Mouse (Mus musculus) bone marrow, adult 2 months (tissue): ENCODE data around the gene Ucn2. TPM values are rescaled to one million over a fixed set of nuclear protein-coding genes. Genes with fewer than 3 reads are reported as not detected.

Source experiments
- H3K27ac ChIP-seq: fragments of 200-500 bp; 2 replicates; pipeline ENCODE4 v1.5.1; 2012; ENCODE audit warnings: low read depth, mild to moderate bottlenecking, control low read depth, inconsistent platforms, low read length; ENCODE audit not compliant: control insufficient read depth, poor library complexity, insufficient read depth
- H3K4me1 ChIP-seq: fragments of 200-500 bp; 2 replicates; pipeline ENCODE4 v1.6.1; 2011; ENCODE audit warnings: low read length; ENCODE audit not compliant: control insufficient read depth, insufficient read depth
- H3K4me3 ChIP-seq: fragments of 200-500 bp; replicated peaks from 2 replicates; pipeline ENCODE3; 2011; ENCODE audit warnings: mild to moderate bottlenecking, low read depth, low read length, control low read depth; ENCODE audit not compliant: control insufficient read depth
- CTCF ChIP-seq: fragments of 200-500 bp; IDR thresholded peaks from 2 replicates; pipeline ENCODE4 v1.5.1; 2011; ENCODE audit warnings: low read length, control low read depth; ENCODE audit not compliant: control insufficient read depth, insufficient read depth
- POLR2A ChIP-seq: fragments of 200-500 bp; IDR thresholded peaks from 2 replicates; pipeline ENCODE4 v1.6.1; 2011; ENCODE audit warnings: low read depth, mild to moderate bottlenecking, control low read depth, low read length, borderline replicate concordance; ENCODE audit not compliant: control insufficient read depth
- WGBS: fragments of 180-500 bp; shearing (Covaris S2); methylation state at CpG from one replicate; pipeline ENCODE4 v1.1.7; 2018; 5-methylcytosine and 5-hydroxymethylcytosine counted together
- polyA plus RNA-seq: library from polyadenylated mRNA; stranded (reverse); fragments of >200 nt; gene quantifications from 2 replicates; pipeline ENCODE4 v1.2.4, GENCODE M21; 2011; ENCODE audit warnings: low replicate concordance; ENCODE audit not compliant: missing spikeins, insufficient read depth, insufficient read length

Gene Ucn2
- polyA plus RNA-seq, 1 experiment = not detected

GRCm38 (mm10) chr9:109030312-109030711 is 44.5 kb downstream of the Ucn2 start:
- Histone ChIP-seq H3K27ac (no peak overlapping the region), H3K4me3 (no peak overlapping the region), H3K4me1 (no peaks in the 10 kb centered on the region; the same call in 1 of the 2 replicates)
- TF ChIP-seq POLR2A (no peak), CTCF (no peak)
- 81% methylated on average over 3 of the region's 3 CpGs for WGBS

- WGBS = 84% methylated on average over 7 of the region's 7 CpGs
- TF ChIP-seq POLR2A (no peak), CTCF (no peak)
- Histone ChIP-seq H3K27ac (no peak overlapping the region), H3K4me1 (no peaks in the 10 kb centered on the region; the same call in 1 of the 2 replicates), H3K4me3 (no peak overlapping the region)
Observed at GRCm38 (mm10) chr9:109031001-109031400, 45.2 kb downstream of the Ucn2 start.

GRCm38 (mm10) chr9:109031686-109032085 is 45.9 kb downstream of the Ucn2 start:
- WGBS = 85% methylated on average over 8 of the region's 8 CpGs
- Histone ChIP-seq H3K4me1 (no peaks in the 10 kb centered on the region; the same call in 1 of the 2 replicates), H3K27ac (no peak overlapping the region), H3K4me3 (no peak overlapping the region)
- TF ChIP-seq CTCF (no peak), POLR2A (no peak)

- no peaks in the 10 kb centered on the region; the same call in 1 of the 2 replicates for H3K4me1 ChIP-seq
- TF ChIP-seq CTCF (no peak), POLR2A (no peak)
- H3K27ac ChIP-seq = no peak overlapping the region
- H3K4me3 ChIP-seq = no peak overlapping the region
- WGBS = 57% methylated on average over 6 of the region's 6 CpGs
Observed at GRCm38 (mm10) chr9:109032435-109032834, 46.6 kb downstream of the Ucn2 start.

Other genes with a start within 250 kb of the Ucn2 start
- 28.0 and 37.3 TPM in 2 replicates for gene Ip6k2, start 202.2 kb upstream of the Ucn2 start, polyA plus RNA-seq
- 10.0 and 13.4 TPM in 2 replicates for gene Nckipsd, start 177.6 kb upstream of the Ucn2 start, polyA plus RNA-seq
- gene Celsr3, start 159.7 kb upstream of the Ucn2 start, polyA plus RNA-seq = 5.3 and 14.9 TPM in 2 replicates
- gene Slc26a6, start 132.7 kb upstream of the Ucn2 start, polyA plus RNA-seq = 11.0 and 13.3 TPM in 2 replicates
- not detected in 2 replicates for gene Tmem89, start 71.4 kb upstream of the Ucn2 start, polyA plus RNA-seq
- 50.7 and 70.0 TPM in 2 replicates for gene Uqcrc1, start 49.4 kb upstream of the Ucn2 start, polyA plus RNA-seq
- 5.5 and 17.5 TPM in 2 replicates for gene Col7a1, start 32.4 kb upstream of the Ucn2 start, polyA plus RNA-seq
- gene Pfkfb4, start 5.8 kb downstream of the Ucn2 start, polyA plus RNA-seq = 15.4 and 35.2 TPM in 2 replicates
- gene Shisa5, start 52.6 kb downstream of the Ucn2 start, polyA plus RNA-seq = 69.2 and 133 TPM in 2 replicates
- gene Trex1, start 73.7 kb downstream of the Ucn2 start, polyA plus RNA-seq = 10.1 and 19.5 TPM in 2 replicates
- gene Atrip, start 88.1 kb downstream of the Ucn2 start, polyA plus RNA-seq = 5.8 and 10.2 TPM in 2 replicates
- gene Ccdc51, start 96.5 kb downstream of the Ucn2 start, polyA plus RNA-seq = 3.4 and 6.0 TPM in 2 replicates
- 206 and 254 TPM in 2 replicates for gene Tma7, start 96.6 kb downstream of the Ucn2 start, polyA plus RNA-seq
- 1.1 and 2.1 TPM in 2 replicates for gene Plxnb1, start 109.4 kb downstream of the Ucn2 start, polyA plus RNA-seq
- not detected in 2 replicates for gene Fbxw21, start 176.0 kb downstream of the Ucn2 start, polyA plus RNA-seq
- not detected in 2 replicates for gene Fbxw13, start 210.0 kb downstream of the Ucn2 start, polyA plus RNA-seq
- gene Fbxw20, start 248.7 kb downstream of the Ucn2 start, polyA plus RNA-seq = not detected in 2 replicates